Mouse (Mus musculus) forebrain, embryonic 16.5 days (tissue): ENCODE results near the gene Fam160b1. TPM values are rescaled to one million over a fixed set of nuclear protein-coding genes. Genes with fewer than 3 reads are reported as not detected.
A peak's percentile ranks its signal among the peaks of the same experiment; 100 is the strongest.

Source experiments
- ATAC-seq: fragments of 200-750 bp; cut with Nextera tagmentation; 2 replicates; pipeline ENCODE4 v1.8.0; 2017; ENCODE audit warnings: mild to moderate bottlenecking, moderate library complexity
- H3K27ac ChIP-seq: fragments of 300-500 bp; sonication (generic); 2 replicates; pipeline ENCODE4 v1.5.1; 2014; ENCODE audit warnings: low read length, control low read depth
- H3K27me3 ChIP-seq: fragments of 300-500 bp; sonication (generic); replicated peaks from 2 replicates; pipeline ENCODE4 v1.6.1; 2014; ENCODE audit warnings: low read length; ENCODE audit not compliant: control insufficient read depth, insufficient read depth
- H3K36me3 ChIP-seq: fragments of 300-500 bp; sonication (generic); 2 replicates; pipeline ENCODE4 v1.6.1; 2014; ENCODE audit not compliant: control insufficient read depth, insufficient read depth
- H3K4me1 ChIP-seq: fragments of 300-500 bp; sonication (generic); replicated peaks from 2 replicates; pipeline ENCODE4 v1.6.1; 2014; ENCODE audit warnings: low read length; ENCODE audit not compliant: control insufficient read depth, insufficient read depth
- H3K4me2 ChIP-seq: fragments of 300-500 bp; sonication (generic); 2 replicates; pipeline ENCODE4 v1.6.1; 2014; ENCODE audit warnings: mild to moderate bottlenecking, low read length, control low read depth
- H3K4me3 ChIP-seq: fragments of 300-500 bp; sonication (generic); replicated peaks from 2 replicates; pipeline ENCODE4 v1.5.1; 2014; ENCODE audit warnings: mild to moderate bottlenecking, low read length, control low read depth
- H3K9ac ChIP-seq: fragments of 300-500 bp; sonication (generic); replicated peaks from 2 replicates; pipeline ENCODE4 v1.6.1; 2014; ENCODE audit warnings: low read depth, low read length, control low read depth
- H3K9me3 ChIP-seq: fragments of 300-500 bp; sonication (generic); 2 replicates; pipeline ENCODE4 v1.6.1; 2016; ENCODE audit warnings: low read length; ENCODE audit not compliant: control insufficient read depth
- WGBS: fragments of 180-500 bp; shearing (Covaris S2); extraction: QIAGEN DNeasy Blood & Tissue Kit; methylation state at CpG from one replicate; pipeline ENCODE4 v1.1.7; 2014; 5-methylcytosine and 5-hydroxymethylcytosine counted together
- polyA plus RNA-seq: library from polyadenylated mRNA; unstranded; fragments of >200 nt; fragmentation: Nextera tagmentation; extraction: Ambion mirVana; gene quantifications from 2 replicates; pipeline ENCODE4 v1.2.1, GENCODE M21; 2015

Fam160b1 gene
- polyA plus RNA-seq: 14.7 and 18.6 TPM in 2 replicates

- no peaks in the 10 kb centered on the region for H3K9me3 ChIP-seq
- no peaks in the 10 kb centered on the region for H3K36me3 ChIP-seq
- H3K9ac ChIP-seq: peak within 1 kb of the TSS; percentile 100
- 2% methylated on average over 36 of the region's 70 CpGs for WGBS
- peak within 1 kb of the TSS; percentile 99 for H3K4me3 ChIP-seq
- H3K4me2 ChIP-seq: peak within 1 kb of the TSS; percentile 72
- peak within 1 kb of the TSS; percentile 94 for H3K27ac ChIP-seq
- H3K4me1 ChIP-seq: peaks cover 45% of the 10 kb centered on the region
- H3K27me3 ChIP-seq: no peaks in the 10 kb centered on the region
- ATAC-seq: peak; percentile 90
These were observed at the start of gene Fam160b1 for GRCm38 (mm10) chr19:57360341-57361130. Fam160b1 (plus strand) TSS chr19:57360680.

GRCm38 (mm10) chr19:57313226-57313625, 47.3 kb upstream of the Fam160b1 start:
- no peak overlapping the region for H3K9ac ChIP-seq
- no peak for ATAC-seq
- H3K36me3 ChIP-seq: no peaks in the 10 kb centered on the region
- 78% methylated on average over 10 of the region's 10 CpGs for WGBS
- no peak overlapping the region for H3K27ac ChIP-seq
- no peaks in the 10 kb centered on the region for H3K27me3 ChIP-seq
- no peak overlapping the region for H3K4me3 ChIP-seq
- H3K9me3 ChIP-seq: no peaks in the 10 kb centered on the region
- H3K4me2 ChIP-seq: peak overlapping the region; percentile 97; the same call in 1 of the 2 replicates
- peaks cover 8% of the 10 kb centered on the region for H3K4me1 ChIP-seq

GRCm38 (mm10) chr19:57313891-57314345, 46.6 kb upstream of the Fam160b1 start:
- Histone ChIP-seq H3K36me3 (no peaks in the 10 kb centered on the region), H3K4me2 (peak overlapping the region; percentile 97), H3K9me3 (no peaks in the 10 kb centered on the region), H3K4me1 (peaks cover 8% of the 10 kb centered on the region), H3K9ac (peak overlapping the region; percentile 91), H3K27ac (peak overlapping the region; percentile 92), H3K4me3 (peak overlapping the region; percentile 70), H3K27me3 (no peaks in the 10 kb centered on the region)
- no peak for ATAC-seq
- WGBS: 55% methylated on average over 3 of the region's 3 CpGs

GRCm38 (mm10) chr19:57314346-57315012, 46.0 kb upstream of the Fam160b1 start, which contains the start of gene Ablim1:
Ablim1 (minus strand) TSS chr19:57314919.
- ATAC-seq: peak; percentile 76
- WGBS: 2% methylated on average over 49 of the region's 52 CpGs
- H3K4me2 ChIP-seq: peak within 1 kb of the TSS; percentile 97
- H3K9me3 ChIP-seq: no peaks in the 10 kb centered on the region
- peak within 1 kb of the TSS; percentile 70 for H3K4me3 ChIP-seq
- H3K4me1 ChIP-seq: peaks cover 8% of the 10 kb centered on the region
- peak within 1 kb of the TSS; percentile 91 for H3K9ac ChIP-seq
- peak within 1 kb of the TSS; percentile 92 for H3K27ac ChIP-seq
- no peaks in the 10 kb centered on the region for H3K27me3 ChIP-seq
- H3K36me3 ChIP-seq: no peaks in the 10 kb centered on the region

GRCm38 (mm10) chr19:57315013-57315565, 45.4 kb upstream of the Fam160b1 start:
- Histone ChIP-seq H3K9me3 (no peaks in the 10 kb centered on the region; the same call in 1 of the 2 replicates), H3K4me1 (peaks cover 8% of the 10 kb centered on the region), H3K9ac (peak overlapping the region; percentile 91), H3K4me3 (peak overlapping the region; percentile 70), H3K27ac (peak overlapping the region; percentile 92), H3K4me2 (peak overlapping the region; percentile 97), H3K27me3 (no peaks in the 10 kb centered on the region), H3K36me3 (no peaks in the 10 kb centered on the region)
- peak; percentile 63 for ATAC-seq
- WGBS: 37% methylated on average over 11 of the region's 11 CpGs

GRCm38 (mm10) chr19:57316597-57316996, 43.9 kb upstream of the Fam160b1 start:
- no peak for ATAC-seq
- no peak overlapping the region for H3K4me2 ChIP-seq
- H3K4me3 ChIP-seq: no peak overlapping the region
- 91% methylated on average over 3 of the region's 3 CpGs for WGBS
- peaks cover 8% of the 10 kb centered on the region for H3K4me1 ChIP-seq
- no peak overlapping the region for H3K27ac ChIP-seq
- no peaks in the 10 kb centered on the region for H3K36me3 ChIP-seq
- H3K27me3 ChIP-seq: no peaks in the 10 kb centered on the region
- H3K9ac ChIP-seq: no peak overlapping the region
- no peaks in the 10 kb centered on the region; the same call in 1 of the 2 replicates for H3K9me3 ChIP-seq

GRCm38 (mm10) chr19:57320656-57321382, 39.7 kb upstream of the Fam160b1 start:
- no peak overlapping the region for H3K27ac ChIP-seq
- no peak for ATAC-seq
- no peak overlapping the region for H3K9ac ChIP-seq
- H3K9me3 ChIP-seq: no peaks in the 10 kb centered on the region; the same call in 1 of the 2 replicates
- 77% methylated on average over 9 of the region's 9 CpGs for WGBS
- H3K27me3 ChIP-seq: no peaks in the 10 kb centered on the region
- no peaks in the 10 kb centered on the region for H3K36me3 ChIP-seq
- H3K4me2 ChIP-seq: no peak overlapping the region
- H3K4me1 ChIP-seq: 0 out of 2 replicates have a peak, but pooled peaks cover under 1% of the 10 kb centered on the region
- no peak overlapping the region for H3K4me3 ChIP-seq

GRCm38 (mm10) chr19:57321839-57322238, 38.6 kb upstream of the Fam160b1 start:
- ATAC-seq: no peak
- H3K4me1 ChIP-seq: 0 out of 2 replicates have a peak, but pooled peaks cover 3% of the 10 kb centered on the region
- WGBS: 90% methylated on average over 3 of the region's 3 CpGs
- no peak overlapping the region for H3K4me3 ChIP-seq
- H3K9me3 ChIP-seq: no peaks in the 10 kb centered on the region; the same call in 1 of the 2 replicates
- no peak overlapping the region for H3K9ac ChIP-seq
- no peak overlapping the region for H3K27ac ChIP-seq
- H3K4me2 ChIP-seq: no peak overlapping the region
- no peaks in the 10 kb centered on the region for H3K36me3 ChIP-seq
- H3K27me3 ChIP-seq: no peaks in the 10 kb centered on the region
